Mouse (Mus musculus) kidney, adult 2 months (tissue): ENCODE measurements around the gene Capns2.

Experiments
- CTCF ChIP-seq: fragments of 200-500 bp; conservative IDR thresholded peaks from 2 replicates; pipeline ENCODE4 v1.5.1; 2011; ENCODE audit warnings: low read depth, mild to moderate bottlenecking, control low read depth, low read length, moderate library complexity, mixed read lengths; ENCODE audit not compliant: insufficient read depth, insufficient read length
- POLR2A ChIP-seq: fragments of 200-500 bp; IDR thresholded peaks from one replicate; pipeline ENCODE4 v1.6.1; 2011; ENCODE audit warnings: low read depth, low read length, control low read depth

DNA sequence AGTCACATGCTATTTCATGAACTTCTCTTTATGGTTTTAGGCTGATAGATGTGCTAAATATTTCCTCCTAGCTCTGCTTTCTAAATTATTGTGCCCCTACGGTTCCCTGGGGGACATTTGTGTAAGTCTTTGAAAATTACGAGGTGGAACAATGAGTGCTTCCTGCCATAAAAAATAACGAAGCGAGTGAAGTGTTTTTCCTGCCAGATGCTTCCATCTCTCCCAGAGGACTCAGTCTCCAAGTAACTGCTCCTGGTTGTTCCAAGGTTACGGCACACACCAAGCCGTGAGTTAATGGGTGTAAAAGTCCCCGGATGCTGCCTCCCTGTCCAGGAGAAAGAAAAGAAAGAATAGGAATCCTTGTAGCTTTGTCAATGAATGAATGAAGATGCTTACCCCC is 30.9 kb upstream of the Capns2 start:
- TF ChIP-seq CTCF (no peak), POLR2A (no peak)
